Mouse (Mus musculus): ENCODE measurements at regions not wholly inside any gene's neighbourhood (a gene's known extent, or its start where the extent isn't known, plus 50 kb on each side); places are given as distances from the start of the nearest gene placed in this dataset.

GRCm38 (mm10) chr5:24237201-24237600, 72.4 kb downstream of the Nupl2 start:
- Histone ChIP-seq H3K36me3 (ENCODE audit: control insufficient read depth, insufficient read depth, low read length) (no peaks in the 10 kb centered on the region), H3K4me1 (ENCODE audit: control insufficient read depth, insufficient read depth, low read depth, low read length) (no peaks in the 10 kb centered on the region), H3K27me3 (replicated peaks; ENCODE audit: control insufficient read depth, insufficient read depth, low read length) (no peaks in the 10 kb centered on the region), H3K4me3 (ENCODE audit: low read length) (no peak overlapping the region), H3K9ac (ENCODE audit: low read depth, low read length) (no peak overlapping the region), H3K27ac (ENCODE audit: low read depth, low read length) (no peak overlapping the region), H3K4me2 (ENCODE audit: low read length) (no peak overlapping the region), H3K9me3 (ENCODE audit: control insufficient read depth, low read length) (no peaks in the 10 kb centered on the region)
- 92% methylated on average over 3 of the region's 3 CpGs for WGBS
- ATAC-seq: no peak

GRCm38 (mm10) chr5:24239006-24239405, 74.2 kb downstream of the Nupl2 start:
- ATAC-seq: no peak
- Histone ChIP-seq H3K36me3 (ENCODE audit: control insufficient read depth, insufficient read depth, low read length) (no peaks in the 10 kb centered on the region), H3K4me3 (ENCODE audit: low read length) (no peak overlapping the region), H3K9ac (ENCODE audit: low read depth, low read length) (no peak overlapping the region), H3K27me3 (replicated peaks; ENCODE audit: control insufficient read depth, insufficient read depth, low read length) (no peaks in the 10 kb centered on the region), H3K9me3 (ENCODE audit: control insufficient read depth, low read length) (no peaks in the 10 kb centered on the region), H3K4me1 (ENCODE audit: control insufficient read depth, insufficient read depth, low read depth, low read length) (no peaks in the 10 kb centered on the region), H3K27ac (ENCODE audit: low read depth, low read length) (no peak overlapping the region), H3K4me2 (ENCODE audit: low read length) (no peak overlapping the region)
- 72% methylated on average over 2 of the region's 2 CpGs for WGBS

GRCm38 (mm10) chr5:24244211-24244610, 79.4 kb downstream of the Nupl2 start:
- Histone ChIP-seq H3K9ac (ENCODE audit: low read depth, low read length) (no peak overlapping the region), H3K9me3 (ENCODE audit: control insufficient read depth, low read length) (no peaks in the 10 kb centered on the region), H3K27me3 (replicated peaks; ENCODE audit: control insufficient read depth, insufficient read depth, low read length) (no peaks in the 10 kb centered on the region), H3K27ac (ENCODE audit: low read depth, low read length) (no peak overlapping the region), H3K4me1 (ENCODE audit: control insufficient read depth, insufficient read depth, low read depth, low read length) (no peaks in the 10 kb centered on the region), H3K36me3 (ENCODE audit: control insufficient read depth, insufficient read depth, low read length) (no peaks in the 10 kb centered on the region), H3K4me3 (ENCODE audit: low read length) (no peak overlapping the region), H3K4me2 (ENCODE audit: low read length) (no peak overlapping the region)
- no peak for ATAC-seq
- WGBS: 89% methylated on average over 6 of the region's 6 CpGs

- ATAC-seq: no peak
- Histone ChIP-seq H3K4me2 (ENCODE audit: low read length) (no peak overlapping the region), H3K36me3 (ENCODE audit: control insufficient read depth, insufficient read depth, low read length) (no peaks in the 10 kb centered on the region), H3K4me3 (ENCODE audit: low read length) (no peak overlapping the region), H3K9me3 (ENCODE audit: control insufficient read depth, low read length) (no peaks in the 10 kb centered on the region; the same call in 1 of the 2 replicates), H3K9ac (ENCODE audit: low read depth, low read length) (no peak overlapping the region), H3K4me1 (ENCODE audit: control insufficient read depth, insufficient read depth, low read depth, low read length) (no peaks in the 10 kb centered on the region), H3K27me3 (replicated peaks; ENCODE audit: control insufficient read depth, insufficient read depth, low read length) (no peaks in the 10 kb centered on the region), H3K27ac (ENCODE audit: low read depth, low read length) (no peak overlapping the region)
- 80% methylated on average over 5 of the region's 5 CpGs for WGBS
Observed at GRCm38 (mm10) chr5:24255421-24255820, 90.7 kb downstream of the Nupl2 start.

GRCm38 (mm10) chr5:24261098-24261497, 90.3 kb downstream of the Kcnh2 start:
- H3K9me3 ChIP-seq (ENCODE audit: control insufficient read depth, low read length): no peaks in the 10 kb centered on the region; the same call in 1 of the 2 replicates
- H3K36me3 ChIP-seq (ENCODE audit: control insufficient read depth, insufficient read depth, low read length): no peaks in the 10 kb centered on the region
- H3K4me3 ChIP-seq (ENCODE audit: low read length): no peak overlapping the region
- H3K4me1 ChIP-seq (ENCODE audit: control insufficient read depth, insufficient read depth, low read depth, low read length): peaks cover 6% of the 10 kb centered on the region; the same call in 1 of the 2 replicates
- H3K4me2 ChIP-seq (ENCODE audit: low read length): no peak overlapping the region
- H3K27ac ChIP-seq (ENCODE audit: low read depth, low read length): no peak overlapping the region
- no peaks in the 10 kb centered on the region for H3K27me3 ChIP-seq (replicated peaks; ENCODE audit: control insufficient read depth, insufficient read depth, low read length)
- 13% methylated on average over 7 of the region's 7 CpGs for WGBS
- no peak overlapping the region for H3K9ac ChIP-seq (ENCODE audit: low read depth, low read length)
- peak; percentile 60; the same call in 1 of the 2 replicates for ATAC-seq

GRCm38 (mm10) chr5:24262146-24262545, 89.3 kb downstream of the Kcnh2 start:
- 12% methylated on average over 11 of the region's 11 CpGs for WGBS
- Histone ChIP-seq H3K4me1 (ENCODE audit: control insufficient read depth, insufficient read depth, low read depth, low read length) (peaks cover 10% of the 10 kb centered on the region; the same call in 1 of the 2 replicates), H3K27me3 (replicated peaks; ENCODE audit: control insufficient read depth, insufficient read depth, low read length) (no peaks in the 10 kb centered on the region), H3K4me3 (ENCODE audit: low read length) (no peak overlapping the region), H3K36me3 (ENCODE audit: control insufficient read depth, insufficient read depth, low read length) (no peaks in the 10 kb centered on the region), H3K9me3 (ENCODE audit: control insufficient read depth, low read length) (no peaks in the 10 kb centered on the region; the same call in 1 of the 2 replicates), H3K4me2 (ENCODE audit: low read length) (peak overlapping the region; percentile 10; the same call in 1 of the 2 replicates), H3K9ac (ENCODE audit: low read depth, low read length) (peak overlapping the region; percentile 5), H3K27ac (ENCODE audit: low read depth, low read length) (no peak overlapping the region)
- ATAC-seq: no peak

GRCm38 (mm10) chr5:24264151-24264550, 87.3 kb downstream of the Kcnh2 start:
- H3K4me2 ChIP-seq (ENCODE audit: low read length): no peak overlapping the region
- ATAC-seq: no peak
- WGBS: 88% methylated on average over 4 of the region's 4 CpGs

GRCm38 (mm10) chr5:24265431-24265830, 86.0 kb downstream of the Kcnh2 start:
- Histone ChIP-seq H3K9me3 (ENCODE audit: control insufficient read depth, low read length) (no peaks in the 10 kb centered on the region), H3K4me1 (ENCODE audit: control insufficient read depth, insufficient read depth, low read depth, low read length) (peaks cover 10% of the 10 kb centered on the region; the same call in 1 of the 2 replicates), H3K9ac (ENCODE audit: low read depth, low read length) (no peak overlapping the region), H3K4me3 (ENCODE audit: low read length) (no peak overlapping the region), H3K27me3 (replicated peaks; ENCODE audit: control insufficient read depth, insufficient read depth, low read length) (no peaks in the 10 kb centered on the region), H3K4me2 (ENCODE audit: low read length) (no peak overlapping the region), H3K36me3 (ENCODE audit: control insufficient read depth, insufficient read depth, low read length) (no peaks in the 10 kb centered on the region), H3K27ac (ENCODE audit: low read depth, low read length) (no peak overlapping the region)
- ATAC-seq: no peak
- 86% methylated on average over 3 of the region's 3 CpGs for WGBS

More at GRCm38 (mm10) chr5:24264151-24264550, 87.3 kb downstream of the Kcnh2 start:
- H3K9ac ChIP-seq (ENCODE audit: low read depth, low read length): no peak overlapping the region
- H3K27me3 ChIP-seq (replicated peaks; ENCODE audit: control insufficient read depth, insufficient read depth, low read length): no peaks in the 10 kb centered on the region
- H3K9me3 ChIP-seq (ENCODE audit: control insufficient read depth, low read length): no peaks in the 10 kb centered on the region
- no peaks in the 10 kb centered on the region for H3K36me3 ChIP-seq (ENCODE audit: control insufficient read depth, insufficient read depth, low read length)
- no peak overlapping the region for H3K27ac ChIP-seq (ENCODE audit: low read depth, low read length)
- peaks cover 10% of the 10 kb centered on the region; the same call in 1 of the 2 replicates for H3K4me1 ChIP-seq (ENCODE audit: control insufficient read depth, insufficient read depth, low read depth, low read length)
- no peak overlapping the region for H3K4me3 ChIP-seq (ENCODE audit: low read length)

- no peaks in the 10 kb centered on the region for H3K27me3 ChIP-seq (replicated peaks; ENCODE audit: control insufficient read depth, insufficient read depth, low read length)
- peak overlapping the region; percentile 33; the same call in 1 of the 2 replicates for H3K9ac ChIP-seq (ENCODE audit: low read depth, low read length)
- H3K27ac ChIP-seq (ENCODE audit: low read depth, low read length): no peak overlapping the region
- peak; percentile 89 for ATAC-seq
- no peaks in the 10 kb centered on the region for H3K9me3 ChIP-seq (ENCODE audit: control insufficient read depth, low read length)
- peaks cover 10% of the 10 kb centered on the region; the same call in 1 of the 2 replicates for H3K4me1 ChIP-seq (ENCODE audit: control insufficient read depth, insufficient read depth, low read depth, low read length)
- no peak overlapping the region; the same call in 1 of the 2 replicates for H3K4me3 ChIP-seq (ENCODE audit: low read length)
- peak overlapping the region; percentile 48 for H3K4me2 ChIP-seq (ENCODE audit: low read length)
- no peaks in the 10 kb centered on the region for H3K36me3 ChIP-seq (ENCODE audit: control insufficient read depth, insufficient read depth, low read length)
- WGBS: 16% methylated on average over 16 of the region's 16 CpGs
Observed at GRCm38 (mm10) chr5:24266344-24267295, 84.8 kb downstream of the Kcnh2 start.
